Mouse (Mus musculus) lung, adult 2 months (tissue): ENCODE data around the gene Gm26602. TPM values are rescaled to one million over a fixed set of nuclear protein-coding genes. Genes with fewer than 3 reads are reported as not detected.

Source experiments
- DNase-seq: peaks from one replicate; pipeline ENCODE4 v3.0.0; 2022
- H3K4me1 ChIP-seq: fragments of 200-500 bp; 2 replicates; pipeline ENCODE4 v1.6.1; 2011; ENCODE audit warnings: low read length; ENCODE audit not compliant: control insufficient read depth, insufficient read depth
- H3K4me3 ChIP-seq: fragments of 200-500 bp; replicated peaks from 2 replicates; pipeline ENCODE3; 2011; ENCODE audit warnings: low read depth, mild to moderate bottlenecking, control low read depth, low read length; ENCODE audit errors: extremely low read depth
- CTCF ChIP-seq: fragments of 200-500 bp; IDR thresholded peaks from 2 replicates; pipeline ENCODE4 v1.5.1; 2011; ENCODE audit warnings: mild to moderate bottlenecking, low read length, control low read depth; ENCODE audit not compliant: insufficient read depth
- POLR2A ChIP-seq: fragments of 200-500 bp; IDR thresholded peaks from 2 replicates; pipeline ENCODE4 v1.6.1; 2011; ENCODE audit warnings: low read depth, mild to moderate bottlenecking, control low read depth, low read length, borderline replicate concordance; ENCODE audit errors: extremely low read depth
- WGBS: fragments of 180-500 bp; shearing (Covaris S2); methylation state at CpG from one replicate; pipeline ENCODE4 v1.1.7; 2018; 5-methylcytosine and 5-hydroxymethylcytosine counted together
- polyA plus RNA-seq: library from polyadenylated mRNA; depleted of rRNA; stranded (reverse); fragments of >200 nt; gene quantifications from 2 replicates; pipeline ENCODE4 v1.2.3, GENCODE M21; 2012

Gm26602 gene
- polyA plus RNA-seq, 1 experiment = not detected

GRCm38 (mm10) chr10:79924998-79925784 lies 14.5 kb downstream of the Gm26602 start:
- peaks cover 7% of the 10 kb centered on the region; the same call in 1 of the 2 replicates for H3K4me1 ChIP-seq
- DNase-seq = peak; percentile 94
- WGBS = 10% methylated on average over 29 of the region's 29 CpGs
- TF ChIP-seq CTCF (peak; percentile 91), POLR2A (no peak)
- H3K4me3 ChIP-seq = no peak overlapping the region

GRCm38 (mm10) chr10:79925785-79926490 lies 15.3 kb downstream of the Gm26602 start:
- peaks cover 7% of the 10 kb centered on the region; the same call in 1 of the 2 replicates for H3K4me1 ChIP-seq
- no peak for DNase-seq
- TF ChIP-seq CTCF (no peak), POLR2A (no peak)
- WGBS = 8% methylated on average over 15 of the region's 15 CpGs
- peak overlapping the region; percentile 78 for H3K4me3 ChIP-seq

- H3K4me1 ChIP-seq = peaks cover 7% of the 10 kb centered on the region; the same call in 1 of the 2 replicates
- peak within 1 kb of the TSS; percentile 78 for H3K4me3 ChIP-seq
- 0 out of 2 replicates have a peak, but pooled peaks have one; percentile 15 for TF ChIP-seq POLR2A
- no peak for TF ChIP-seq CTCF
- WGBS = 1% methylated on average over 63 of the region's 63 CpGs
- DNase-seq = peak; percentile 89
Observed at GRCm38 (mm10) chr10:79926491-79927323, 16.1 kb downstream of the Gm26602 start, which contains the start of gene Arid3a. Gene Arid3a, plus strand, starts transcription at chr10:79927043.

GRCm38 (mm10) chr10:79927324-79928029 lies 16.8 kb downstream of the Gm26602 start:
- peaks cover 12% of the 10 kb centered on the region; the same call in 1 of the 2 replicates for H3K4me1 ChIP-seq
- no peak for DNase-seq
- H3K4me3 ChIP-seq = peak overlapping the region; percentile 78
- WGBS = under 1% methylated on average over 54 of the region's 54 CpGs
- no peak for TF ChIP-seq CTCF
- TF ChIP-seq POLR2A = no peak

- DNase-seq = peak; percentile 50
- 4% methylated on average over 25 of the region's 29 CpGs for WGBS
- Histone ChIP-seq H3K4me3 (peak overlapping the region; percentile 78), H3K4me1 (peaks cover 13% of the 10 kb centered on the region)
- no peak for TF ChIP-seq CTCF
- TF ChIP-seq POLR2A = no peak
Observed at GRCm38 (mm10) chr10:79928030-79928694, 17.5 kb downstream of the Gm26602 start.

GRCm38 (mm10) chr10:79928907-79929701 lies 18.4 kb downstream of the Gm26602 start:
- TF ChIP-seq POLR2A (no peak), CTCF (no peak)
- WGBS = 38% methylated on average over 9 of the region's 9 CpGs
- no peak overlapping the region for H3K4me3 ChIP-seq
- H3K4me1 ChIP-seq = peaks cover 22% of the 10 kb centered on the region
- no peak for DNase-seq

GRCm38 (mm10) chr10:79929967-79930825 lies 19.5 kb downstream of the Gm26602 start:
- WGBS = 84% methylated on average over 18 of the region's 18 CpGs
- peaks cover 31% of the 10 kb centered on the region for H3K4me1 ChIP-seq
- no peak for TF ChIP-seq POLR2A
- no peak for TF ChIP-seq CTCF
- DNase-seq = no peak
- H3K4me3 ChIP-seq = no peak overlapping the region
